21 mouse cellular contexts compared by ENCODE assay signal in genomic region chr6:146954258-146954657, GRCm38 (mm10). TPM values are rescaled to one million over a fixed set of nuclear protein-coding genes. Genes with fewer than 3 reads are reported as not detected.
DNase-seq lines count a peak whose midpoint lies in the region; ATAC-seq and TF ChIP-seq lines count a peak whose summit lies in the region.
"Had no signal": no experiment of that assay in that cellular context is flagged by ENCODE, and none has a peak within 500 bp of the region (broad histone marks: within the 10 kb centered on the region; RNA-seq: fewer than 3 reads in every experiment).

Gene 1700034J05Rik, minus strand, starts transcription at chr6:146954422.

- H3K4me3 ChIP-seq in embryonic facial prominence, embryonic 14.5 days (ENCODE audit: low read depth, low read length), result no peak within 1 kb of the TSS
- H3K4me3 ChIP-seq in embryonic facial prominence, embryonic 10.5 days, result no peak within 1 kb of the TSS
- no peak within 1 kb of the TSS for H3K4me3 ChIP-seq in hindbrain, postnatal 0 days (ENCODE audit: low read length)
- H3K4me3 ChIP-seq in hindbrain, embryonic 13.5 days, result no peak within 1 kb of the TSS
- H3K4me3 ChIP-seq in midbrain, embryonic 16.5 days (ENCODE audit: low read depth, low read length), result no peak within 1 kb of the TSS
- no peak within 1 kb of the TSS for H3K4me3 ChIP-seq in midbrain, embryonic 10.5 days
- H3K4me3 ChIP-seq: embryonic facial prominence, embryonic 12.5 days; heart, embryonic 15.5 days; hindbrain, embryonic 15.5 days had no signal

- H3K27me3 ChIP-seq in embryonic facial prominence, embryonic 14.5 days (replicated peaks; ENCODE audit: control insufficient read depth, insufficient read depth, low read length), result no peaks in the 10 kb centered on the region
- H3K27me3 ChIP-seq in embryonic facial prominence, embryonic 10.5 days (replicated peaks; ENCODE audit: low read depth, poor library complexity, severe bottlenecking), result no peaks in the 10 kb centered on the region
- no peaks in the 10 kb centered on the region for H3K27me3 ChIP-seq in hindbrain, postnatal 0 days (ENCODE audit: insufficient read depth, low read length)
- no peaks in the 10 kb centered on the region for H3K27me3 ChIP-seq in hindbrain, embryonic 13.5 days
- H3K27me3 ChIP-seq in midbrain, embryonic 16.5 days (ENCODE audit: control insufficient read depth, insufficient read depth, low read depth, low read length), result no peaks in the 10 kb centered on the region
- no peaks in the 10 kb centered on the region for H3K27me3 ChIP-seq in midbrain, embryonic 10.5 days (ENCODE audit: low read depth, poor library complexity, severe bottlenecking)
- H3K27me3 ChIP-seq: embryonic facial prominence, embryonic 12.5 days; heart, embryonic 15.5 days; hindbrain, embryonic 15.5 days had no signal

- no peak within 1 kb of the TSS for H3K4me2 ChIP-seq in embryonic facial prominence, embryonic 14.5 days (ENCODE audit: low read depth, low read length)
- no peak within 1 kb of the TSS for H3K4me2 ChIP-seq in hindbrain, postnatal 0 days (ENCODE audit: low read depth, low read length)
- no peak within 1 kb of the TSS for H3K4me2 ChIP-seq in hindbrain, embryonic 13.5 days
- no peak within 1 kb of the TSS for H3K4me2 ChIP-seq in midbrain, embryonic 16.5 days (ENCODE audit: low read length)
- H3K4me2 ChIP-seq: embryonic facial prominence, embryonic 12.5 days; hindbrain, embryonic 15.5 days had no signal

- no peak within 1 kb of the TSS for H3K9ac ChIP-seq in embryonic facial prominence, embryonic 14.5 days (ENCODE audit: low read depth, low read length)
- H3K9ac ChIP-seq in hindbrain, postnatal 0 days (replicated peaks; ENCODE audit: low read length), result no peak within 1 kb of the TSS
- H3K9ac ChIP-seq in hindbrain, embryonic 13.5 days, result no peak within 1 kb of the TSS
- no peak within 1 kb of the TSS for H3K9ac ChIP-seq in midbrain, embryonic 16.5 days (ENCODE audit: low read depth, low read length)
- H3K9ac ChIP-seq: embryonic facial prominence, embryonic 12.5 days; heart, embryonic 15.5 days; hindbrain, embryonic 15.5 days had no signal

- WGBS in embryonic facial prominence, embryonic 14.5 days, result 82% methylated on average over 1 of the region's 1 CpGs
- WGBS in embryonic facial prominence, embryonic 10.5 days, result 88% methylated on average over 1 of the region's 1 CpGs
- 79% methylated on average over 1 of the region's 1 CpGs for WGBS in hindbrain, postnatal 0 days
- 84% methylated on average over 1 of the region's 1 CpGs for WGBS in hindbrain, embryonic 13.5 days
- WGBS in midbrain, embryonic 16.5 days, result 75% methylated on average over 1 of the region's 1 CpGs
- 86% methylated on average over 1 of the region's 1 CpGs for WGBS in midbrain, embryonic 10.5 days

- TF ChIP-seq CTCF in hindbrain, postnatal 0 days (IDR thresholded peaks at IDR 0.05; ENCODE audit: low read depth), result no peak

- ATAC-seq in embryonic facial prominence, embryonic 14.5 days (ENCODE audit: low read depth), result no peak
- 0 out of 2 replicates have a peak, but pooled peaks have one; percentile 55 for ATAC-seq in hindbrain, postnatal 0 days
- no peak for ATAC-seq in hindbrain, embryonic 13.5 days (ENCODE audit: low FRiP score)
- ATAC-seq in midbrain, embryonic 16.5 days, result peak; percentile 71; the same call in 1 of the 2 replicates

- peak; percentile 45 for DNase-seq in embryonic facial prominence, embryonic 14.5 days (ENCODE audit: low spot score)
- DNase-seq in embryonic facial prominence, embryonic 10.5 days (ENCODE audit: low spot score), result no peak
- peak; percentile 58 for DNase-seq in hindbrain, postnatal 0 days (ENCODE audit: low spot score)
- no peak for DNase-seq in midbrain, embryonic 10.5 days (ENCODE audit: low spot score)
- no peak for DNase-seq in cerebellum, adult 11 months
- no peak for DNase-seq in c-Kit-positive CD71-positive TER-119-positive erythroid progenitor cells, embryonic 14.5 days (ENCODE audit: low spot score)
- DNase-seq: adrenal gland, postnatal 14 days; cerebellum, postnatal 25 days; gastrocnemius, postnatal 36 days; kidney, adult 2 months; lung, postnatal 4 days had no signal

- no peak within 1 kb of the TSS for H3K27ac ChIP-seq in embryonic facial prominence, embryonic 14.5 days (replicated peaks; ENCODE audit: low read depth, low read length)
- H3K27ac ChIP-seq in embryonic facial prominence, embryonic 10.5 days (replicated peaks), result no peak within 1 kb of the TSS
- no peak within 1 kb of the TSS for H3K27ac ChIP-seq in hindbrain, postnatal 0 days
- H3K27ac ChIP-seq in hindbrain, embryonic 13.5 days, result no peak within 1 kb of the TSS
- H3K27ac ChIP-seq in midbrain, embryonic 16.5 days (ENCODE audit: low read length), result no peak within 1 kb of the TSS
- H3K27ac ChIP-seq in midbrain, embryonic 10.5 days (replicated peaks), result no peak within 1 kb of the TSS
- H3K27ac ChIP-seq: hindbrain, embryonic 15.5 days had no signal

- peaks cover 11% of the 10 kb centered on the region; the same call in 1 of the 2 replicates for H3K4me1 ChIP-seq in embryonic facial prominence, embryonic 14.5 days (ENCODE audit: control insufficient read depth, insufficient read depth, low read length)
- peaks cover 27% of the 10 kb centered on the region for H3K4me1 ChIP-seq in embryonic facial prominence, embryonic 10.5 days
- H3K4me1 ChIP-seq in hindbrain, postnatal 0 days (ENCODE audit: insufficient read depth, low read length), result no peaks in the 10 kb centered on the region
- 0 out of 2 replicates have a peak, but pooled peaks cover 8% of the 10 kb centered on the region for H3K4me1 ChIP-seq in hindbrain, embryonic 13.5 days (replicated peaks)
- peaks cover 12% of the 10 kb centered on the region for H3K4me1 ChIP-seq in midbrain, embryonic 16.5 days (ENCODE audit: control insufficient read depth, insufficient read depth, low read length)
- H3K4me1 ChIP-seq in midbrain, embryonic 10.5 days, result peaks cover 27% of the 10 kb centered on the region
- H3K4me1 ChIP-seq: hindbrain, embryonic 15.5 days had no signal

- H3K36me3 ChIP-seq in embryonic facial prominence, embryonic 14.5 days (ENCODE audit: control insufficient read depth, insufficient read depth, low read length), result no peaks in the 10 kb centered on the region
- H3K36me3 ChIP-seq in embryonic facial prominence, embryonic 10.5 days (replicated peaks), result no peaks in the 10 kb centered on the region
- H3K36me3 ChIP-seq in hindbrain, postnatal 0 days (ENCODE audit: insufficient read depth, low read length), result no peaks in the 10 kb centered on the region
- H3K36me3 ChIP-seq in hindbrain, embryonic 13.5 days, result no peaks in the 10 kb centered on the region
- no peaks in the 10 kb centered on the region for H3K36me3 ChIP-seq in midbrain, embryonic 16.5 days (ENCODE audit: control insufficient read depth, insufficient read depth, low read length)
- no peaks in the 10 kb centered on the region for H3K36me3 ChIP-seq in midbrain, embryonic 10.5 days
- H3K36me3 ChIP-seq: embryonic facial prominence, embryonic 12.5 days; heart, embryonic 15.5 days; hindbrain, embryonic 15.5 days had no signal

- no peaks in the 10 kb centered on the region for H3K9me3 ChIP-seq in embryonic facial prominence, embryonic 14.5 days (ENCODE audit: control insufficient read depth, low read length)
- H3K9me3 ChIP-seq in embryonic facial prominence, embryonic 10.5 days, result no peaks in the 10 kb centered on the region
- no peaks in the 10 kb centered on the region for H3K9me3 ChIP-seq in hindbrain, postnatal 0 days (ENCODE audit: low read length)
- H3K9me3 ChIP-seq in hindbrain, embryonic 13.5 days, result no peaks in the 10 kb centered on the region
- no peaks in the 10 kb centered on the region for H3K9me3 ChIP-seq in midbrain, embryonic 16.5 days (replicated peaks; ENCODE audit: control insufficient read depth, low read length, poor library complexity, severe bottlenecking)
- no peaks in the 10 kb centered on the region for H3K9me3 ChIP-seq in midbrain, embryonic 10.5 days (replicated peaks)
- H3K9me3 ChIP-seq: embryonic facial prominence, embryonic 12.5 days; heart, embryonic 15.5 days; hindbrain, embryonic 15.5 days had no signal

RNA-seq across cellular contexts. Expression of gene 1700034J05Rik, which starts in this region (rescaled TPM):
- polyA plus RNA-seq in embryonic facial prominence, embryonic 14.5 days (2014; fragmentation: Nextera tagmentation; extraction: Ambion mirVana), result 0.31 and 0.57 TPM in 2 replicates
- 0.14 and 0.27 TPM in 2 replicates for polyA plus RNA-seq in embryonic facial prominence, embryonic 10.5 days (2016; fragmentation: Nextera tagmentation; extraction: Ambion mirVana)
- total RNA-seq in hindbrain, postnatal 0 days (2014; rRNA removed), result not detected in 2 replicates
- polyA plus RNA-seq in hindbrain, postnatal 0 days (2015; fragmentation: Nextera tagmentation; extraction: Ambion mirVana), result not detected in 2 replicates
- not detected in 2 replicates for polyA plus RNA-seq in hindbrain, embryonic 13.5 days (2015; fragmentation: Nextera tagmentation; extraction: Ambion mirVana)
- polyA plus RNA-seq in midbrain, embryonic 16.5 days (2015; fragmentation: Nextera tagmentation; extraction: Ambion mirVana), result 0.06 TPM in 1 of 2 replicates, not detected in the other
- polyA plus RNA-seq in midbrain, embryonic 10.5 days (2016; fragmentation: Nextera tagmentation; extraction: Ambion mirVana), result 0.11 TPM in 2 replicates
- total RNA-seq: adrenal gland, postnatal 14 days; gastrocnemius, postnatal 36 days; left cerebral cortex, adult 18-20 months; liver, adult 2 months had no signal
- polyA plus RNA-seq: frontal cortex, adult 2 months; kidney, adult 2 months; large intestine, adult 2 months; liver, adult 2 months; thymus, postnatal 0 days had no signal

Comparison
In these comparisons a context has a peak if more than half of its experiments do, and no peak if none do; other contexts are left out.
1. Peak in DNase-seq in embryonic facial prominence, embryonic 14.5 days; RNA of the gene not detected or under 1 TPM.
2. Peak in DNase-seq and ATAC-seq in hindbrain, postnatal 0 days; RNA of the gene not detected or under 1 TPM.
3. Peak in ATAC-seq in midbrain, embryonic 16.5 days; RNA of the gene not detected or under 1 TPM.